Mouse (Mus musculus): ENCODE results near the gene Wfdc2.

Wfdc2 gene

DNA sequence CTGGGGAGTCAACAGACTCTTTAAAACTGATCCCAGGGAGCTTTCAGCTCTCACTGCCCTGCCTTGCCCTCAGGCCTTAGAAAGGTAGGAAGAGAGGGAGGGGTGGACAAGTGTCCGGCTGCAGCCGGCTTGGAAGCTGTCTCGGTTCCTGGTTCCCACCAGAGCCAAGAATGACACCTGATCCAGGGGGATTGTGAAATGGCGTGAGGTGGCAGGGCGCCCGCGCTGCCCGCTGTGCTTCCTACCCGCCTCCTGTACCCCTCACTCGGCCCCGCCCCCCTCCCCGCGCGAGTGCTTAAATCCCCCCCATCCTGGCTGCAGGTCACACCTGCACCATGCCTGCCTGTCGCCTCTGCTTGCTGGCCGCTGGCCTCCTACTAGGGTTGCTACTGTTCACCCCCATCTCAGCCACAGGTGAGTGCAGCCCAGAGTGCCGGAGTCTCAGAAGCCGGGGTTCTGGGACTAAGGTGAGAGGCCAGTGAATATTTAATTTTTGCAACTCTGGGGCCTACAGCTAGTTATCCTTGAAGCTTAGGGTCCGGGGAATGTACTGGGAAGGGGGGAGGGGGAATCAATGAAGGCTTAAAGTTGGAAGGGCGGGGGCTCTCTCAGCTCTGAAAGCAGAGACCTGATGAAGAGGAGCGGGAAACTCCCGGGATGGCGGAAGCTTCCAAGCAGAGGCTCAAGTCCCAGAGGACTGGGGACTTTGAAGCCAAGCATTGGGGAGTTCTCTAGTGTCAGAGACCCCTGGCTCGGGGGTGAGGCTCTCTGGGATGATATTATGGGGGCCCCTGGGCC lies at the start of gene Wfdc2:
TSS of gene Wfdc2 (plus strand) at position 23 of the 798 bp plus-strand sequence.
- no peak for DNase-seq (ENCODE audit: low read depth in 1 of 2, low spot score in 2 of 2)

DNA sequence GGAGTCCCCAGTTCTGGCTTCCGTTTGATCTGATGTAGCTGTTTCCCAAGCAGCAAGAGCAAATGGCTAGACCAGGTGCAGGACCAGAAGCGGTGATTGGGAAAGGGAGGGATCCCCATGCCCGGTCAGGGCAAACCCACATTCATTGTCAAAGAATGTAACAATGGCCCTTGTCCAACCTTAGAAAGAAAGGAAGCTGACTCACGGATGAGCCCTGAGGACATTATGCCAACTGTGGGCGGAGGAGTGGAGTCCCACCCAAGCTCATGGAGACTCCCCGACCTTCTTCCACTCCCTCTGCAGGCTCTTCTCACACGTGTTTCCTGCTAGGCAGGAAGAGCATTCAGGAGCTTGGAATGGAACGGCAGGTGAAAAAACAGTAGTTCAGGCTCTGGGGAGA lies 48.8 kb upstream of the Wfdc2 start:
- no peak for DNase-seq (ENCODE audit: low read depth in 1 of 2, low spot score in 2 of 2)

DNA sequence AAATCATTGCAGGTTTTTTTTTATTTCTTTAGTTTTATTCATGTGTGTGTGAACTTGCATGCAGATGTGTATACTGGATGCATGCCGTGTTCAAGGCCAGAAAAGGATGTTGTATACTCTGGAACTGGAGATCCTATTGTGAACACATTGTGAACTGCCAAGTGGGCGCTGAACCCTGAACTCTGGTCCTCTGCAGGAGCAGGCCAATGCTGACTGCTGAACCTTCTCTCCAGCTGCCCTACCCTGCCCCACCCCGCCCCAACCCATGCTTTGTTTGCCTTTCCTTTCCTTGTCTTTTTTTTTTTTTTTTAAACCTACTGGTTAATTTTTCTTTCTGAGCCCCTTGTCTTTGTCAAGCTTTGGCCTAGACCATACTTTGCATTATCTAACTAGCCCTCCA lies 47.3 kb upstream of the Wfdc2 start:
- no peak for DNase-seq (ENCODE audit: low read depth in 1 of 2, low spot score in 2 of 2)

DNA sequence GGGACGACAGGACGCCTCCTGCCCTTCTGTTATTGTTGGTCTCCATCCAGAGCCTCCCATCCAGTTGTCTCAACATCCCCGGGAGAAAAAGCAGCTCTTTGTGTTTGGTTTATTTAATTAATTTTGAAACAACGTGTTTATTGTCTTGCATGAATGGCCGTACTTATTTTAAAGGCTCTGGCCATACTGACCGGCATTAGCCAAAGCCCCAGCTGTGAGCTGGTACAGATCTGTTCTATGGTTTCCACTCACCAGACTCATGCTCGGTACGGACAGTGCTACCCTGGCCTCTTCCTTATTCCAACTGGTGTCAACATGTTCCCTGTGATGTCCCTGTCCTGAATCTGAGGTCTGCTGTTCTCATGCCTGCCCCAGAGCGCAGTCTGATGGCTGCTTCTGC lies 46.3 kb upstream of the Wfdc2 start:
- DNase-seq (ENCODE audit: low read depth in 1 of 2, low spot score in 2 of 2), result no peak

DNA sequence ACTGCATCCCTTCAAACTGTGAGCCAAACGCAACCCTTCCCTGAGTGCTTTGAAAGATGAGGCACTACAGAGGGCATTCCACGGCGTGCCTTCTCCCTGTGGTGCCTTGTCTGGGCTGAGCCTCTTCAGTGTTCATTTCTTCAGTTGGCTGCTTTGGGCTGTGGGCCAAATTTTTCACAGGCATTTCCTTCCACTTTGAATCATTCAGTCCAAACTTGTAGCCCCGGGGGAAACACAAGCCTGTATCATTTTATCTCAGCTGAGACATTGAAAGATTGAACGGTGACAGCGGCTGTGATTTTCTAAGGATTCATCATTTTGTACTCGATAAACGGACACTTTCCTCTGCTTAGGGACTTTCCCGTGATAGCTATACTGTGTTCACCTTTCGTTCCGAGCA lies 45.6 kb upstream of the Wfdc2 start:
- no peak for DNase-seq (ENCODE audit: low read depth in 1 of 2, low spot score in 2 of 2)

DNA sequence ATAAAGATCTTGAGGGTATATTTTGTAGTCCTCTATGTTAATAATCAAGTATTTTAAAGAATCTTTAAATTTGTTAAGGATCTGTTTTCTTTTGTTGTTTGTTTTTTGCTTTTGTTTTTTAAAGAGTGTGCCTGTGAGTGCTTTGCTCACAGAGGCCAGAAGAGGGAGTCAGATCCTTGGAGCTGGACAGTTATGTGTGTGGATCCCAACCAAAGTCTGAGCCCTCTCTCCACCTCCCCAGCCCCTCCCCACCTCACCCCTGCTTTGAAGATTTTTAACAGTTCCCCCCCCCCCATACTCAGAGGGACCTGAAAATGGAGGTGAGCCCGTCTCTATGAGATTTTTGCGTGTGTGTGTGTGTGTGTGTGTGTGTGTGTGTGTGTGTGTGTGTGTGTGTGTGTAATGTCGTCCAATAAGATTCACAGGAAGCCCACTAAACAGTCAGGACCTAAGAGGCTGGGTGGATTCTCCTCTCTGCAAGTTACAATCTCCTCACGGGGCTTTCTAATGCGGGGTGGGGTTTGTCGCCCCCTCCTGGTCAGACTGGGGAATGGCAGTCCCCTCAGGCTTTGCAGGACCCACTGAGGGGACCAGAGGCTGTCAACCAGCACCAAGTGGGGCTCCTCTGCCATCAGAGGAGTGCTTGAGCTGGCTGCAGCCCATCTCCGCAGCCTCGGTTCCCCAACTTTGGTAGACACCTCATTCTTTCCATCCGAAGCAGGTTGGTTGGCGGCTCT lies 44.6 kb upstream of the Wfdc2 start:
- DNase-seq (ENCODE audit: low read depth in 1 of 2, low spot score in 2 of 2), result peak in 1 of 2 experiments; percentile 56

DNA sequence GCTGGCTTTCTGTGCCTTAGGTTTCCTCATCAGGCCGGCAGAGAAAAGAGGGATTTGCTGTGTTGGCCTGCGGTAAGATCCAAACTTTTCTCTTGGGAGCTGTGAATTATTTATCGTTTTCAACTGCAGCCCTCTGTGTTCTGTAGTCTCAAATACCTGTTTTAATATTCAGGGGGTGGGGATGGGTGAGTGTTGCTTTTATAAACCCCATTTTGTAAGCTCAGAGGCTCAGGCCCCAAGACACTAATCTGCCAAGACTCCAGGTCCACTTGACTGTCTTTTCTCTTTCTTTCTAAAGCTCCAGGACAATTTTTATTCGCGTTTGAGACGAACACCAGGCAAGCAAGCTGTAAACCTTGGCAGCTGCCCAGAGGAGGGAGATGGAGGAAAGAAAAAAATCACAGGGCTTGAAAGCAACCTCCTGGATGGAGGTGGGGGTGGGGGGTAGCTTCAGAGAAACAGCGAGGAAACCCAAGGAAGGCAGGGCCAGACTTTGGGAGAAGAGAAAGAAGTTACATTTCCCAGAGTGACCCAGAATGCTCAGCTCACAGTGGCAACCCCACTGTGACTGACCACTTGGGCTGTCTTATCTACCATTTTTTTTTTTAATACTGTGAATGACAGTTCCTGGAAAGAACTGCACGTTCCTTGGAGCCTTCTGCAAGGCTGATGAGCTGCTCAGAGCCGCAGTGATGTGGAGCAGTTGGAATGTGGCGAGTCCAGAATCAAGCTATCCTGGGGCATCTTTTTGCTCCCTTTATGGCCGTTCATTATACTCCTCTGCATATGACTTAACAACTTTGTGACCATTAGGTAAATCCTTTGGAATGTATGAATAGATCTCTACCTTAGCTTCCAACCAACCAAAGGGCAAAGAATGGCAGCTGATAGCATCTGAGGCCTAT lies 43.7 kb upstream of the Wfdc2 start:
- DNase-seq (ENCODE audit: low read depth in 1 of 2, low spot score in 2 of 2), result no peak

DNA sequence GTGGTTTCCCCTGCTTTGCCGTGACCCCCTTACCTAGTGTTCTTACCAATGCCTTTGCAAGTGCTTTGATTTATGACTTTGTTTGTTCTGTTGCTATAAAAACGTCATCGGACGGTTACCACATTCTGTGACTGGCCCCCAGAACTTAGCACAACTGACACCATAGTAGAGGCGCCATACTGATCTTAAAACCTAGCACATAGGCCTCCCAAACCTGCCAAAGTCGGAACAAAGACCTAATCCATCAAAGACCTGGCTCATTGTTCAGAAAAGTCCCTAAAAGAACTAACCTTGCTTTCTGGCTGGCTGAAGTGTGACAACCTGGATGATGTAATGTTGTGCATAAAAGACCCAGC lies 43.1 kb upstream of the Wfdc2 start:
- DNase-seq (ENCODE audit: low read depth in 1 of 2, low spot score in 2 of 2), result no peak

DNA sequence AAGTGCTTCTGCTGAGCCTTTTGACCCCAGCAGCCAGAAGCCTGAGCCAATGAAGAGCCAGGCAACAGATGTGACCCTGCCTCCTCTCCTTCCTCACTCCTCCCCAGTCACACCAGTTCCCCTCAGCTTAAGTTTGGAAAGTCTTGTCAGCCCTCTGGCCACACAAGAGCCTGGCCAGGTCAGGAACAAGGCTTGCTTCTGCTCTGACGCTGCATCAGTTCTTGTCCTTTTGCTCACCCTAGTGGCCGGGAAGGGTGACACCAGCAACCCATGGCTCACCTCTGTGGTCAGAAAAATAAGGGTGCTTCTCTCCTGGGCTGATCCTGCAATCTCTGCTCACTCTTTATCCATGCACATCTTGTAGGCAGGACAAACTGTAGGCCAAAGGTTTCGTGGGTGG lies 41.4 kb upstream of the Wfdc2 start:
- peak in 1 of 2 experiments; percentile 34 for DNase-seq (ENCODE audit: low read depth in 1 of 2, low spot score in 2 of 2)

DNA sequence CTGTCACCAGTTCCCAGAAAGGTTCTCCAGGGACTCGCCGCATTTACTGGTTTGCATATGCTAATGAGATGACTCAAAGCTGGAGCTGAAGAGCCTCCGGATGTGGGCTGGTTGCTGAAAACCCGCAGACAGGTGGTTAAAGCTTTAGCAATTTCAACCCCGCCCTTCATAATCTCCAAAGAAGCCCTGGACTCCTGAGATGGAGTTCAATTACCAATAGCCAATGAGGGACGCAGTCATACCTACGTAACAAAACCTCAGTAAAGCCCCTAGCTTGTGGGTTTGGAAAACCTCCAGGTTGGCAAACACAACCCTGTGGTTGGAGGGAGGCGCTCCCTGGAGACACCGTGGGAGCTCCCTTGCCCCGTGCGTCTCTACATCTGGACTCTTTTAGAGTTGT lies 40.4 kb upstream of the Wfdc2 start:
- DNase-seq (ENCODE audit: low read depth in 1 of 2, low spot score in 2 of 2), result peak; percentile 23 to 27

DNA sequence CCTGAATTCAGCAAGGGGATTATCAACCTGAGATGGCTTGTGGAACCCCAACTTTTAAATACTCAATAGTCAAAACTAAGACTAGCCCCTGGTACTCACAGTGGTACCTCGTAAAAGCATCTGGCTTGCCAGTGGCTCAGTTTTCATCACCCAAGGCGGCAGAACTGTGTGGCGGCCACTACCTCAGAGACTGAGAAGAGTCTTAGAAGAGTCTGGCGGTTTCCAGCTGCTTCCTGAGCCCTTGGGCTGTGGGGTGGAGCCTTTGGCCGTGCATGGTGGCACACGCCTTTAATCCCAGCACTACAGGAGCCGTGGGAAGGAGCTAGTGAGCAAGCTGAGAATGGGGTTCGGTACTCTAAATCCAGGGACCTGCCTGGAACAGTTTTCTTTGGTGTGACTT lies 39.9 kb upstream of the Wfdc2 start:
- DNase-seq (ENCODE audit: low read depth in 1 of 2, low spot score in 2 of 2), result no peak

DNA sequence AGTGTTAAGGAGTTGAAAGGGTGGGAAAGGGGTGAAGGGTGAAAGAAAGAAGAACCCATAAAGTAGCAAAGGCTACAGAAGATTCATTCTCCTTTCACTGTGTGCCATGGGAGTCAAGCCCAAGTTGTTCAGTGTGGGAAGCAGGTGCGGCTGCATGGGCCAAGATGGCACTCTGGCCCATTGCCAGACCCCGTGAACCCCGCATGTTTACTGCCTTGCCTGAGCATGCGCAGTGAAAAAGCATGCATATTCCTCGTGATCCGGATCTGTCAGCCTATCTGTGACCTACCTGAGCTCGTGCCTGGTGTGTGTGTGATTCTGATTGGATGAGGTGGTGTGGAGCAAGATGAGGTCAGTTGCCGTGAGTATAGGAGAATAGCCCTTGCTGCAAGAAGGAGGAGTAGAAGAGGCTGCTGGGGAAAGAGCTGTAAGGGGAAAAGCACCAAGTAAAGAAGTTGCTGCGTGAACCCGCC lies 38.9 kb upstream of the Wfdc2 start:
- DNase-seq (ENCODE audit: low read depth in 1 of 2, low spot score in 2 of 2), result no peak

DNA sequence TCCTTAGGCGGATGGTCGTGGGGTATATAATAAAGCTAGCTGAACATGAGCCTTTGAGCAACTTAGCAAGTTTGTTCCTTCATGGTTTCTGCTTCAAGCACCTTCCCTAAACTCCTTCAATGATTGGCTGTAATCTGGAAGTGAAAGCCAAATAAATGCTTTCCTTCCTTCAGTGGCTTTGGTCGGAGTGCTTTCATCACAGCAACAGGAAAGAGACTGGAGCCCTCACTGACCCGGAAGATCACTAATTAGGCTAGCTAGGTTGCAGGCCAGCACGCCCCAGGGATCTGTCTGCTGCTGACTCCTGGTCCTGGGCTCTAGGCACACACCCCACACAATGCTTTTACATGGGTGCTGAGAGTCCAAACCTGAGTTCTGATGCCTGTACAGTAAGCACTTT lies 33.7 kb upstream of the Wfdc2 start:
- DNase-seq (ENCODE audit: low read depth in 1 of 2, low spot score in 2 of 2), result no peak

DNA sequence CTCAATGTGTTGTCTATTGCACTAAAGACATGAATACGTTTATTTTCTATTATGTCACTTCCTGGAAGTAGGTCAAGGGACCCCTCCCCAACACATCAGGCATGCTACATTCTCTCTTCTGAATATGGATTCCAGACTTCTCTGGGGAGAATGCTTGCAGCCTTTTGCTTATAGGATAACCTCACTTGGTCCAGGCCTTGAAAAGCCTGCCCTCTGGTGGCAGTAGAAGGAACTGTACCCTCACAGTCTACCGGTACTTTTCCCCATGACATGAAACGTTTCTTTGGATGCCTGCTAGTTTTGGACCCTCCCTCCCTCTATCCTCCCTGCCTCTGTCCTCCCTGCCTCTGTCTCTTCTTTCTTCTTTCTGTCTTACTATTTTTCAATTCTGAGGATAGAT lies 31.0 kb upstream of the Wfdc2 start:
- DNase-seq (ENCODE audit: low read depth in 1 of 2, low spot score in 2 of 2), result peak in 1 of 2 experiments; percentile 55

DNA sequence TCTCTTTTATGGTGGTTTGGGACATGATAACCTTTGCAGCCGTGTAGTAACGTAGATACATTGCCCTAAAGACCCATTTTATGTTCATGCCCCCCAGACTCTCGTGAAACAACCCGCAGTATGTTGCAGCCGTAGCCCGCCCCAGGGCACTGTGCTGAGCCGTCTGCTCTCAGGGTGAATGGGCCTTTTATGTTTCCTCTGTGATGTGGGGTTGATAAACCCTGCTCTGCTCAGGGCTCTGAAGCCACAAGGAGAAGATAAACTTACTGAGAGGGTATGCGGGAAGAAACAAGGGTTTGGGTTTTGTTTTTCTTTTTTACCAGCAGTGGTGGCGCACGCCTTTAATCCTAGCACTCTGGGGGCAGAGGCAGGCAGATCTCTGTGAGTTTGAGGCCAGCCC lies 27.9 kb upstream of the Wfdc2 start:
- DNase-seq (ENCODE audit: low read depth in 1 of 2, low spot score in 2 of 2), result no peak

DNA sequence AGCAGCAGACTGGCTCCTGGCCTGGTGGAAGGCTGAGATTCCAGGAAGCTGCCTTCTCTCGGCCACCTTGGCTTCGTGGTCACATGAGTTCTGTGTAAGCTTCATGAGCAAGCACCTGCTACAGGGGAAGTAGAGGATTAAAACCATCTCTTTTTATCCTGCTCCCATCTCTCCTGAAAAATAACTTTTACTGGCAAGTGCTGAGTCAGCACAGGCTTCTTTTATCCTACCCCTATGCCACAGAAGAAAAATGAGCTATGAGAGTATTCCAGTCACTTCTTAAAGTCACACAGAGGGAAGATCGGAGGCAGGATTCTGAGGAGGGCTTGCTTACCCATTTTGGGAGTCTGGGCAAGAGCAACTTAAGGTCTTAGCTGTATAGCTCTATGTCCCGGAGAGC lies 25.2 kb upstream of the Wfdc2 start:
- DNase-seq (ENCODE audit: low read depth in 1 of 2, low spot score in 2 of 2), result no peak

DNA sequence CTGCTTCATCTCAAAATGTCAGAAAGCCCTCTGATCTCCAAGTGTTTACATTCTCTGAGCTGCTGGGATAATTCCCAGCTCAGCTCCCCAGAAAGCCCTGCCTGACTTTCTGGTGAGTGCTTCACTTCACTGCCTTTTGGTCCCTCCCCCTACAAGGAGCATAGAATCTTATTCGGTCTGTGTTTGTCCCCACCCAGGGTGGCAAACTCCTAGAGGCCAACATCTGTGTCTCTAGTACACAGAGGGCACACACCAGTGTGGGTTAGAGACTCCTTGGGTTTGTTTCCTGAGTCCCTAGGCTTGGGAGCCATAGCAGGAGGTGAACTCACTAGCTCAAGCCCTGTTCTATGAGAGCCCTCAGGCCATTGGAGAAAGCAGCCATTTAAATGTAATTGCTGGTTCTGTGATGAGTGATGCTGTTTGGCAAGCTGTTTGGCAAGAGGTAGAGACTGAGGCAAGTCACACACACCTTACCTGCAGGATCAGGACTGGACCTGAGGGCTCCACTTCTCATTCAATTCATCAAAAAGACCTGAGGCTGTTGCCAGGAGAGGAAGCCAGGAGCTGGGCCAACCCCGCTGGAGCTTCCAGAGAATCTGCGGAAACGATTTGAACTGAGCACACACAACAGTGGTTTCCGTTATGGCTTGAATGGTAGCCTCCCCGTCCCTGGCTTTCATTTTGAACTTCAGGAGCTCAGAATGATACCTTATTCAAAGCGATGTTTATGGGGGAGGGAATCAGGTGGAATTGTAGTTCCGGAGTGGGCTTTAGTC lies 21.4 kb upstream of the Wfdc2 start:
- DNase-seq (ENCODE audit: low read depth in 1 of 2, low spot score in 2 of 2), result no peak

DNA sequence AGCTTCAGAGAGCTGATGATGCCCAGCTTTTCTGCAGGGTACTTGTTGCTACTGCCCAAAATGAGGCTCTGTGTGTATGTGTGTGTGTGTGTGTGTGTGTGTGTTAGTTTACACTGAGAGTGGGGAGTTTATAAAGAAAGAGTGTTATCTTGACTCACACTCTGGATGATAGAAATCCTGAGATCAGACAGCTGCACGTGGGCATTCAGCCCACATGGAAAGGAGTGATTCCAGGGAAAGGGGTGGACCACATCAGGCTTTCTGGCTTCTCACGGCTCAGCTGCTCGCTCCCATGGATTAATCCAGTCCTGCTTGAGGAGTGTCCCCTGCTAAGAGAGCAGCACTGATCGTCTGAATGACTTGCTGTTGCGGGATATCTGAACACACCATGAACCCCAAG lies 20.1 kb upstream of the Wfdc2 start:
- no peak for DNase-seq (ENCODE audit: low read depth in 1 of 2, low spot score in 2 of 2)

DNA sequence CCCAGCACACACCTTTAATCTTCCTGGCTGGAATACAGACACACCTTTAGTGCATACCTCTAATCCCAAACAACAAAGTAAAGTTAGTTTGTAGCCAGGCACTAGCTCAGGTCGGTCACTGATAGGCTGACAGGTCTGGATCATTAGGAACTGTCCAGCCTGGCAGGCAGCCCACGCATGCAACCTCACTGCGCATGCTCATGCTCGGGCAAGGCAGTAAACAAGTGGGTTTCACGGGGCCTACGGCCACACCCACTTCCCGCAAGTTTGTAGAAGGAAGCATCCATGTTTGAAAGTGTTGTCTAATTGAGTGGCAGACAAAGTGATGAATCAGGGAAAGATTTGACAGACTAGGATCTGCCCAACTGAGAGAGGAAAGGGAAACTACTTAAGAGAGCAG lies 19.6 kb upstream of the Wfdc2 start:
- no peak for DNase-seq (ENCODE audit: low read depth in 1 of 2, low spot score in 2 of 2)

DNA sequence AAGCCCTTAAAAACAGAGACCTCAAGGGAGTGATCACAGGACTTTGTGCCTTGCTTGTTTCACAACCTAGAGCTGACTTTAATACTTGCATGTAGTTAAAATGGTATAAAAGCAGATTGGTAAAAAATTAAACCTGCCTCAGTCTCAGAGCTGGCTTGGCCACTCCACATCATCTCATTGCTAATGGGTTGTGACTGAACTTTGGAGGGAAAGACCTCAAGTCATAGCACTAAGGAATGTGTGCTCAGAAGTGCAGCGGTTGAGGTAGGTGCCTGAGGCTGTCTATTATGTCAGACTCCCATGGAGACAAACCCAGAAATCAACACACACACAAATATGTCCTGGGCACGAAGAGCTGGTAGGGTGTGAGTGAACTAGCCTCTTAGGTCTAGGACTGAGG lies 18.5 kb upstream of the Wfdc2 start:
- no peak for DNase-seq (ENCODE audit: low read depth in 1 of 2, low spot score in 2 of 2)

Data from monocyte, adult 2 months (primary cell).